Mouse (Mus musculus) heart, embryonic 13.5 days (tissue): Measurements from ENCODE around the gene Vapa. TPM values are rescaled to one million over a fixed set of nuclear protein-coding genes. Genes with fewer than 3 reads are reported as not detected.

ENCODE experiments used
- ATAC-seq: fragments of 200-750 bp; cut with Nextera tagmentation; 2 replicates; pipeline ENCODE4 v1.8.0; 2017; ENCODE audit warnings: moderate TSS enrichment; ENCODE audit not compliant: insufficient number of reproducible peaks, low FRiP score, low TSS enrichment; ENCODE audit errors: extremely low read depth
- H3K27ac ChIP-seq: fragments of 300-500 bp; sonication (generic); replicated peaks from 2 replicates; pipeline ENCODE4 v1.5.1; 2015; ENCODE audit warnings: moderate library complexity, mild to moderate bottlenecking, inconsistent platforms
- H3K27me3 ChIP-seq: fragments of 300-500 bp; sonication (generic); replicated peaks from 2 replicates; pipeline ENCODE4 v1.6.1; 2015; ENCODE audit warnings: mild to moderate bottlenecking, inconsistent platforms
- H3K36me3 ChIP-seq: fragments of 300-500 bp; sonication (generic); 2 replicates; pipeline ENCODE4 v1.6.1; 2015; ENCODE audit warnings: mild to moderate bottlenecking, inconsistent platforms
- H3K4me1 ChIP-seq: fragments of 300-500 bp; sonication (generic); 2 replicates; pipeline ENCODE4 v1.6.1; 2015; ENCODE audit warnings: inconsistent platforms
- H3K4me2 ChIP-seq: fragments of 300-500 bp; sonication (generic); 2 replicates; pipeline ENCODE4 v1.6.1; 2015; ENCODE audit warnings: inconsistent platforms, mild to moderate bottlenecking, moderate library complexity
- H3K4me3 ChIP-seq: fragments of 300-500 bp; sonication (generic); 2 replicates; pipeline ENCODE4 v1.5.1; 2015; ENCODE audit warnings: moderate library complexity, mild to moderate bottlenecking, inconsistent platforms
- H3K9ac ChIP-seq: fragments of 300-500 bp; sonication (generic); 2 replicates; pipeline ENCODE4 v1.6.1; 2015; ENCODE audit warnings: inconsistent platforms, mild to moderate bottlenecking, moderate library complexity
- H3K9me3 ChIP-seq: fragments of 300-500 bp; sonication (generic); 2 replicates; pipeline ENCODE4 v1.6.1; 2016; ENCODE audit warnings: inconsistent platforms
- WGBS: fragments of 180-500 bp; shearing (Covaris S2); methylation state at CpG from one replicate; pipeline ENCODE4 v1.1.7; 2015; ENCODE audit warnings: mixed read lengths; 5-methylcytosine and 5-hydroxymethylcytosine counted together
- polyA plus RNA-seq: library from polyadenylated mRNA; unstranded; fragments of >200 nt; fragmentation: Nextera tagmentation; extraction: Ambion mirVana; gene quantifications from 2 replicates; pipeline ENCODE4 v1.2.1, GENCODE M21; 2015

The Vapa gene
- polyA plus RNA-seq, 1 experiment from 2014 or later = 132 TPM

DNA sequence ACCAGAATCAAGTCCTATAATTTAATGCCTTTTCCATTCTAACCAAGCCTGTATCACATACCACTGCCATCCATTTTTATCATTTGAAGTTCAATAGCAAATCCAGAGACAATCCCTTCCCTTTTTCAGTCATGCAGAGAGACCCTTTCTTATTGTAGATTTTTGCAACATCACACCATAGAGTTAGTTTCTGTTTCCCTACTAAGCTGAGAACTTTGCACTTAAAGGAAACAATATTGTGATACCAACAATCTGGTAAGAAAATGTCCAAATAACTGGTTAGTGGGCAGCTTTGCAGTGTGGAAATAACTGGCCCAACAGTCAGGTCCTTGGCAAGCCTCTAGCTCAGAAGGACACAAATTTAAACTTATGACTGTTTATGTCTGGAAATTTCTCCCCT lies 8.5 kb downstream of the Vapa start:
- Histone ChIP-seq H3K27ac (no peak overlapping the region), H3K4me3 (no peak overlapping the region), H3K4me1 (peaks cover 73% of the 10 kb centered on the region), H3K9ac (no peak overlapping the region), H3K9me3 (no peaks in the 10 kb centered on the region), H3K27me3 (no peaks in the 10 kb centered on the region), H3K4me2 (no peak overlapping the region), H3K36me3 (no peaks in the 10 kb centered on the region)
- ATAC-seq = no peak

DNA sequence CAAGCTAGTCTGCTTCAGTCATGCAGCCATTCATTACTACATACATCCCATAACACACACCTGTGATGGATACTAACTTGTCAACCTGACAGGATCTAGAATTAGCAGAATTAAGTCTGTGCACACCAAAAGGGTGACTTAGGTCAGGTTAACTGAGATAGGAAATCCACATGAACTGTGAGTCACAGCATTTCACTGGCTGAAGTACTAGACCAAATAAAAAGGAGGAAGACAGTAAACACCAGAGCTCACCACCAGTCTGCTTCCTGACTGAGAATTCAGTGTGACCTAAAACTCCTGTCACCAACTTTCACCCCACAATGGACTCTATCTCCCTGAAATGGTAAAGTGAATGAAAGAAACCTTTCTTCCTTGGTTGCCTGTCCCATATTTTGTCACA lies 9.0 kb downstream of the Vapa start:
- Histone ChIP-seq H3K27me3 (no peaks in the 10 kb centered on the region), H3K27ac (no peak overlapping the region), H3K4me3 (no peak overlapping the region), H3K9me3 (no peaks in the 10 kb centered on the region), H3K9ac (no peak overlapping the region), H3K4me1 (peaks cover 70% of the 10 kb centered on the region), H3K36me3 (no peaks in the 10 kb centered on the region), H3K4me2 (no peak overlapping the region)
- ATAC-seq = no peak

DNA sequence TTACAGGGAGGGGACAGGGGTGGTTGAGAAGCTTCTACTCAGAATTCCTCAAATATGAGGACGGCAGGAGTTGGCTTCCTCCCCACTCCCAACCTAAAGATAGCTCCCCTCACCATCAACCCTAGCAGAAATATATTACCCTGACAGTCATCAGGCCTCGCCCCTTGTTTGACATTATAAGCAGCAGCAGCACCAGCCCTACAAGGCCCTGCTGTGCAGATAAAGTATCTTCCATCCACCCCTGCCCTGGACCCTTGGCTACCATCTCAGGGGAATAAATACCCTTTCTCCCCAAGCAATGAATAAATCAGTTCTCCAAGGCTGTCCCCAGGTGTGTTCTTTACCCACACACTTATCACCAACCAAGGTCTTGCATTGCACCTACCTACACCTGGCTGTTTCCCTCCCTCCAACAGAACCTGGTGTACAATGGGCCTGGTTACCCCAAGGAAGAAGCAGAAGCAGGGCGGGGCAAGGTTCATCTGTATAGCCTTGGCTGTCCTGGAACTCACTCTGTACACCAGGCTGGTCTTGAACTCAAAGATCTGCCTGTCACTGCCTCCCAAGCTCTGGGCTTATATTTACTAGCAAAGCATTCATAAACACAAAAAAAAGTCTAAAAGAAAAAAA lies 15.4 kb downstream of the Vapa start:
- no peak overlapping the region for H3K4me3 ChIP-seq
- H3K36me3 ChIP-seq = peaks cover 10% of the 10 kb centered on the region
- H3K27me3 ChIP-seq = no peaks in the 10 kb centered on the region
- H3K27ac ChIP-seq = peak overlapping the region; percentile 46
- H3K9me3 ChIP-seq = no peaks in the 10 kb centered on the region
- no peak for ATAC-seq
- H3K4me1 ChIP-seq = peaks cover 36% of the 10 kb centered on the region
- no peak overlapping the region for H3K4me2 ChIP-seq
- WGBS = 58% methylated on average over 3 of the region's 3 CpGs
- 0 out of 2 replicates have a peak overlapping the region, but pooled peaks have one; percentile 50 for H3K9ac ChIP-seq

DNA sequence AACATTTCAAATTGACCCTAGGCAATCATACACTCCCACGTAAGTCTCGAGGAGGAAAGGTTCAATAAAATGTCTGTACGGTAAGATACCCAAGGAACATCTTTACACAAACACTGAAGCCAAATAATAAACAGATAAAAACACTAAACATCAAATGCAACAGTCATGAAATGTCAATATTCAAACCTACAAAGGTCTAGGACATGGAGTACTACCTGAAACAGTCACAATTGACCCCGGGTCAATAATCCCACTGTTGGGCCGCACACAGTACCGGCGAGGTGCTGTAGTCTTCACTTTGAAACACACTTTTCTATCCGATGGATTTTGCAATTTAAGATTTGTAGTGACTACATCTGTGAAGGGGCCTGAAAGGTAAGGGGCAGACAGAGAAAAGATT lies 18.7 kb downstream of the Vapa start:
- no peak overlapping the region for H3K4me2 ChIP-seq
- no peak overlapping the region for H3K9ac ChIP-seq
- H3K36me3 ChIP-seq = peaks cover 29% of the 10 kb centered on the region
- no peak overlapping the region for H3K27ac ChIP-seq
- H3K9me3 ChIP-seq = no peaks in the 10 kb centered on the region
- 87% methylated on average over 8 of the region's 8 CpGs for WGBS
- no peak overlapping the region for H3K4me3 ChIP-seq
- no peaks in the 10 kb centered on the region for H3K27me3 ChIP-seq
- peaks cover 25% of the 10 kb centered on the region for H3K4me1 ChIP-seq
- no peak for ATAC-seq

DNA sequence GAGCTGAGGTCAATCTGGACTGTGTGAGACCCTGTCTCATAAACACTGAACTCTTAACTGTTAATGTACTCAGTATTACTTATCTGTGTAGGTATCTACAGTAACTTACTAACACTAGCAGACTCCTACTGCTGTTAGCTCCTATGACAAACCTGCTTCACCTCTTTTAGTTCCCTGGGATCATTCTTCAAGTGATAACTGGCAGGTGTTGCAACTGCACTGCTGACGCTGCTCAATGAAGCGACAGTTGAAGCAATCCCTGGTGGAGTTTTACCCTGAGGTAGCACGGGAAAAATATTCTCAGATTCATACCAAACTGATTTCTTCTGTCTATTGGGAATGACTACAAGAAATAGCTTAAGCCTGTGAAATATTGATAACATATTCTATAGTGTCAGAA lies 26.5 kb downstream of the Vapa start:
- Histone ChIP-seq H3K9ac (no peak overlapping the region), H3K36me3 (peaks cover 37% of the 10 kb centered on the region), H3K9me3 (no peaks in the 10 kb centered on the region), H3K27me3 (no peaks in the 10 kb centered on the region), H3K4me1 (peaks cover 6% of the 10 kb centered on the region), H3K4me3 (no peak overlapping the region), H3K27ac (peak overlapping the region; percentile 68), H3K4me2 (no peak overlapping the region)
- WGBS = 44% methylated on average over 3 of the region's 3 CpGs
- ATAC-seq = no peak

DNA sequence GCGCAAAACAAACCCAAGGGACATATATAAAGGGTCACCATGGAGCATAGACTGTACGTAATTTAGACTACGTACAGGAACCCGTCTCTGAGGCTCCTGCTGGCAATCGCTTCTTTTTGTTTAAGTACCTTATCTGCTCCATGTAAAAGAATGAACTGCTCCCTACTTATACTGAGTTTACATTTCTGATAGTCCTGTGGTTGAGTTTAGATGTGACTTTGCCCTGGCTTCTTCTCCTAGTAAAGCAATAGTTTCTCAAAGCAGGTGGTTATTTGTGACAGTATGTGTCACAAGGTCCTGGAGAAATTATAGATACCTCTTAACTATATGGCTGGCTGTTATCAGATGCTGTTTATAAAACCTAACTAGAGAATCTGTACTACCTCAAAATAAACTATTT lies 31.9 kb downstream of the Vapa start:
- H3K36me3 ChIP-seq = peaks cover 62% of the 10 kb centered on the region
- H3K27ac ChIP-seq = no peak overlapping the region
- H3K9ac ChIP-seq = no peak overlapping the region
- no peaks in the 10 kb centered on the region for H3K9me3 ChIP-seq
- ATAC-seq = no peak
- 95% methylated on average over 5 of the region's 5 CpGs for WGBS
- H3K4me1 ChIP-seq = peaks cover under 1% of the 10 kb centered on the region; the same call in 1 of the 2 replicates
- H3K27me3 ChIP-seq = no peaks in the 10 kb centered on the region
- no peak overlapping the region for H3K4me2 ChIP-seq
- H3K4me3 ChIP-seq = no peak overlapping the region

DNA sequence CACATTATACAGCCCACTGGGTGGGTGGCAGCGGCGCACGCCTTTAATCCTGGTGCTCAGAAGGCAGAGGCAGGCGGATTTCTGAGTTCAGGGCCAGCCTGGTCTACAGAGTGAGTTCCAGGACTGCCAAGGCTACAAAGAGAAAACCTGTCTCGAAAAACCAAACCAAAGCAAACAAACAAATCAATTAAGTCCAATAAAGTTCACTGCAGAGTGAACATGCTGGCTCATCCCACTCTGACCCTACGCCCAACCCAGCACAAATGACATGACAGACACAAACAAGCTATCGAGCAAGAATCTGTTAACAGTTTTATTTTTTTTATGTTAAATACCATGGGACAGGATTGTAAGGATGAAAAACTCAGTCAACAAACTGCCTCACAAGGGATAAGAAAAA lies 33.6 kb downstream of the Vapa start:
- Histone ChIP-seq H3K4me1 (no peaks in the 10 kb centered on the region; the same call in 1 of the 2 replicates), H3K9me3 (no peaks in the 10 kb centered on the region)

DNA sequence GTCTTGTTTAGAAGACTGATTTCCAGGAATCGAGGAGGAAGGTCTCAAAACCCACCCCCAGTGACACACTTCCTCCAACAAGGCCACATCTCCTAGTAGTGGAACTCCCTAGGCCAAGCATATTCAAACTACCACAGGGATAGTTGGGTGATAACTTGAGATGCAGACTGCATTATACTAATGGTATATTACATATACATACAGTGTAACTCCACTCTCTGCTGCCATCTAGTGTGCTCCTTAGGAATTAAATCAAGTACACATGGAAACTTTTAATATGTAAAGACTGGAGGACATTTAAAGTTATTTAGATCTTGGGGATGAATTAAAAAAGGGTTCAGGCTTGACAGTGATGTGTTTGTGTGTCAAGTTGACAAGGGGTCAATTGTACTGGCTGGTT lies 38.0 kb downstream of the Vapa start:
- no peak for ATAC-seq

More for the DNA sequence above, 33.6 kb downstream of the Vapa start:
- no peak for ATAC-seq
- Histone ChIP-seq H3K27me3 (no peaks in the 10 kb centered on the region), H3K27ac (no peak overlapping the region), H3K36me3 (peaks cover 62% of the 10 kb centered on the region), H3K4me3 (no peak overlapping the region), H3K9ac (no peak overlapping the region), H3K4me2 (no peak overlapping the region)
- 94% methylated on average over 7 of the region's 7 CpGs for WGBS

DNA sequence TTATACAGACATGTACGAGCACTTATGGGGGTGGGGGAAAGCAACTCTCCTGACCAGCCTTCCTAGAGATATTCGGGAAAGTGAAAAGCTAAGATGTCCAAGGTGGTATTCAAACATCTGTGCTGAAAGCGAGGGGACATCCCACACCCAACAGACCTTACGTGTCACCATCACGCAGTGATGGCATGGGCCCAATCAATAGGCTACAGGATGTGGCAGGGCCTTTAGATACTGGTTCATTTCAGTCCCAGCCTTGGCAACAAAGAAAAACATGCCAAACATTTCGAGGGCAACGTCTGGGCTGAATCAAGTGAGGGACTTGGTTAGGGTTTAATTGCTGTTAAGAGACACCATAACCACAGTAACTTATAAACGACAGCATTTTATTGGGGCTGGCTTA lies 38.5 kb downstream of the Vapa start:
- Histone ChIP-seq H3K9me3 (no peaks in the 10 kb centered on the region), H3K4me1 (peaks cover 21% of the 10 kb centered on the region), H3K4me2 (no peak overlapping the region), H3K36me3 (peaks cover 32% of the 10 kb centered on the region), H3K4me3 (no peak overlapping the region), H3K27ac (no peak overlapping the region), H3K9ac (no peak overlapping the region), H3K27me3 (no peaks in the 10 kb centered on the region)
- WGBS = 71% methylated on average over 8 of the region's 8 CpGs
- ATAC-seq = no peak

More for the DNA sequence above, 38.0 kb downstream of the Vapa start:
- Histone ChIP-seq H3K9ac (no peak overlapping the region), H3K27me3 (no peaks in the 10 kb centered on the region), H3K4me3 (no peak overlapping the region), H3K27ac (no peak overlapping the region), H3K4me1 (peaks cover 21% of the 10 kb centered on the region), H3K9me3 (no peaks in the 10 kb centered on the region), H3K36me3 (peaks cover 37% of the 10 kb centered on the region), H3K4me2 (no peak overlapping the region)
- WGBS = 74% methylated on average over 1 of the region's 1 CpGs

DNA sequence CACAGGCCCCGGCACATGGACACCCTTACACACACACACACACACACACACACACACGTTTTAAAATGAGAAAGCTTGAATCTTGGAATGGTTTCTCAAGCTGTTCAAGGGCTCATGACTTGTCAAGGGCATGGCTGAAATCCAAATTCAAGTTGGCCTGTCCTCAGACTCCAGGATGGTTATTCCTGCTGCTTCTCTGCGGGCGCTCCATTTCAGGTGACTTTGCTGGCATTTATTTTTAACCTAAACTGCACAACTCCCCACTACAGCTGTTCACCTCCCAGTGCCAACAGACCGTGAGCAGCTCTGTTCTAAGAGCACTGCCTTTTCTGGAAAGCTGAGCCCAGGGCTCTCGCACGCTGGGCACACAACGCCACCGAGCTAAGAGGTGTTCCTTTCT lies 41.5 kb downstream of the Vapa start:
- H3K4me2 ChIP-seq = peak overlapping the region; percentile 12; the same call in 1 of the 2 replicates
- no peak for ATAC-seq
- 52% methylated on average over 9 of the region's 9 CpGs for WGBS

DNA sequence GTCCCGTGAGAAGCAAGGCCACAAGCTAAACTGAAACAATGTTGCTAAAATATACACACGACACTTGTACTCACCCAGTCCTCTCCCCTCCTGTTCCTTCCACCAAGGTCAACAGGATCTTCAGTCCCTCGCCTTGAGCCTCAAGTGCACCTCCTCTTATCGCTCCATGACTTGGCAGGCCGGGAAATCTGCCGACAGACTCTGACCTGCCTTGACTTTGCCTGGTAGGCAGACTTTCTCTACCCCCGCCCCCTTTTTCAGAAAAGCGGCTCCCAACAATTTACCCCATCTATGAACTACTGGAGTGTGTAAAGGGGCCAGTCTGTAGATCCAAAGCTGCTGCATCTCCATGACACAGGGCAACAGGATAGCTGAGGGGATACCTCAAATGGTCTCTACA lies 41.9 kb downstream of the Vapa start:
- no peak for ATAC-seq

More for the DNA sequence above, 41.5 kb downstream of the Vapa start:
- H3K27ac ChIP-seq = peak overlapping the region; percentile 73
- H3K9ac ChIP-seq = no peak overlapping the region
- peaks cover 21% of the 10 kb centered on the region for H3K4me1 ChIP-seq
- H3K9me3 ChIP-seq = no peaks in the 10 kb centered on the region
- no peaks in the 10 kb centered on the region for H3K27me3 ChIP-seq
- H3K36me3 ChIP-seq = peaks cover 8% of the 10 kb centered on the region
- no peak overlapping the region for H3K4me3 ChIP-seq

DNA sequence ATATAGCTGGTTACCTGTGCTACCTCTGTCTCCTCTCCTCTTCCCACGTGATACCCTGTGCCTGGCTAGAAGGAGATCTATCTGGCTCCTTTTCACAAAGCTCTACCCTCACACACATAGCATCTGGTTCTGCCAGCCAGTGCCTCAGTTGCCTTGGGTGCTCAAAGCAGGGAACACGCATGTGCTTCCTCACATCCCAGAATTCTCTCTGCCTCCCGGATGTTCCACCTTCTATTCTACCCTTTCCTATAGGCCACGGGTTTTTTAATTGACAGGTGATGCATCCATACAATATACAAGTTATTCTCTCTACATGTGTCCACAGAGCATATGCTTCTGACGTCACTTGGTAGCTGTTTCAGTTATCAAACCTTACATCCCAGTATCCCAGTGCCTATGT lies 49.2 kb downstream of the Vapa start:
- no peaks in the 10 kb centered on the region for H3K9me3 ChIP-seq
- H3K4me3 ChIP-seq = no peak overlapping the region
- no peak overlapping the region for H3K4me2 ChIP-seq
- H3K27ac ChIP-seq = no peak overlapping the region
- 62% methylated on average over 5 of the region's 5 CpGs for WGBS
- H3K4me1 ChIP-seq = peaks cover 9% of the 10 kb centered on the region
- H3K9ac ChIP-seq = no peak overlapping the region
- H3K27me3 ChIP-seq = no peaks in the 10 kb centered on the region
- ATAC-seq = no peak
- no peaks in the 10 kb centered on the region for H3K36me3 ChIP-seq

More for the DNA sequence above, 41.9 kb downstream of the Vapa start:
- H3K9ac ChIP-seq = no peak overlapping the region
- WGBS = 49% methylated on average over 8 of the region's 8 CpGs
- H3K4me1 ChIP-seq = peaks cover 21% of the 10 kb centered on the region
- peak overlapping the region; percentile 73 for H3K27ac ChIP-seq
- H3K27me3 ChIP-seq = no peaks in the 10 kb centered on the region
- no peak overlapping the region for H3K4me3 ChIP-seq
- no peak overlapping the region for H3K4me2 ChIP-seq
- H3K9me3 ChIP-seq = no peaks in the 10 kb centered on the region
- H3K36me3 ChIP-seq = peaks cover 4% of the 10 kb centered on the region
